Mouse (Mus musculus): ENCODE measurements around the gene Msantd1.

Msantd1 gene

GRCm38 (mm10) chr5:34924519-34924918, 16.7 kb downstream of the Msantd1 start:
- no peak for DNase-seq (ENCODE audit: low read depth, low spot score)

DNA sequence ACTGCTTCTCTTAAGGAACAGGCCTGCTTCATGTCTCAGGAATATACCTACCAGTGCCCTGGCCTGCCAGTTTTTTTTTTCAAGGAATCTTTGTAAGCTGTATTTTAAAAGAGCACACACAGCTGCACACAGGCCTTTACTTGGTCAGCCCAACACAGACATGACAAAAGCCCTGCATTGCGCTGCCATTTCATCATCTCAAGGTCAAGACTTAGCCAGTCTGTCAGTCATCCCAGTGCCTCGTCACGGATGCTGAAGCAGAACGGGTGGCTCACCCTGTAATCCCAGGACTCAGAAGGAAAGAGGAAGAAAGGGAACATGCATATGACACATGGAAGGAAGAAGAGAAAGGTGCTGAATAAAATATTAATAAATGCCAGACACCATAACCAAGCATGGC, 19.8 kb downstream of the Msantd1 start:
- DNase-seq (ENCODE audit: low read depth, low spot score) = no peak

DNA sequence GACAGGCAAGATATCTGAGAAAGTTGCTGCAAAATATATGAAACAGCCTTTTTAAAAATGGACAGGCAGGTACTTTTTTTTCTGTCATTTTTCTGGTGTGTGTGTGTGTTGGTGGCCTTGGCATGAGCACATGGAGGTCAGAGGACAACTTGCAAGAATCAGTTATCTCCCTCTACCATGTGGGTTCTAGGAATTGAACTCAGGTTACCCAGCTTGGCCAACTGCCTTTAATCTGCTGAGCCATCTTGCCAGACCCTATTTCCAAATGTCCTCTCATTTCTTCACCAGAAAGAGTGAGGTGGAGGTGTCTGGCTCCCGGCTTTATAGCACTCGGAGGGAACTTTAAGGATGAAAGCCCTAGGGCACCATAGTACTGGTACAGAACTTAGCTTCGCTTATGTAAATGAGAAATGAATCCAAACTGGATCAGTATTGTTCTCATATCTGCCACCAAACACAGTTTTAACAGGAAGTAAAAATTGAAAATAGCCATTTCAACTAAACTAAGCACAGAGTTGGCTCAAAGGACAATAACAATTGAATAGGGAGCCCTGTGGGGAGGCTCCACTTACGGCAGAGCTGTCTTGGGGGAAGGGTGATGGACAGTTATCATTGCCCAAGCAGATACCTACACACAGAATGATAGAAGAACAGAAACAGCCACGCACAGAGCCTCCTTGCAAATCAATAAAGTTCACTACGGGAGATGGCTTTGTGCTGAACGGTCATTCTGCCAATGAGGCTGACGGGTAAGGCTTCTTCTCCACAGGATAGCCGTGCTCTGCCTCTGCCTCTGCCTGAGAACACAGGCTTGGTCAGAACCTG, 22.6 kb downstream of the Msantd1 start:
- DNase-seq (ENCODE audit: low read depth, low spot score) = no peak

DNA sequence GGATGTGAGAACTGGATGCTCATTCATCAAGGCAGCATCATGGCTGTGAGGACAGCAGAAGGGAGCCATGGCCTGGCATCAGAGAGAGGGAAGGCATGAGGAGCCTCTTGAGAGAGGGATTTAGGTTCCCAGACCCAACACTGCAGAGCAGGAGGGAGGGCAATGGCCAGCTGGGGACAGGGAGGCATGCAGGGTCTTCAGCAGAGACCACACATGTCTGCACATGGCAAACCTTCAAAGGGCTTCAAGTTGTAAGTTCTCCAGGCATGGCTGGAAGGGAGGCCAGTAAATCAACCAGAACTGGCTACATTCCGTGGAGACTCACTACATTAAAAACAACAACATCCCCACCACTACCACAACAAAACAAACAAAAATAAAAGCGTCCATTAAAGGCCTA, 23.3 kb downstream of the Msantd1 start:
- no peak for DNase-seq (ENCODE audit: low read depth, low spot score)

DNA sequence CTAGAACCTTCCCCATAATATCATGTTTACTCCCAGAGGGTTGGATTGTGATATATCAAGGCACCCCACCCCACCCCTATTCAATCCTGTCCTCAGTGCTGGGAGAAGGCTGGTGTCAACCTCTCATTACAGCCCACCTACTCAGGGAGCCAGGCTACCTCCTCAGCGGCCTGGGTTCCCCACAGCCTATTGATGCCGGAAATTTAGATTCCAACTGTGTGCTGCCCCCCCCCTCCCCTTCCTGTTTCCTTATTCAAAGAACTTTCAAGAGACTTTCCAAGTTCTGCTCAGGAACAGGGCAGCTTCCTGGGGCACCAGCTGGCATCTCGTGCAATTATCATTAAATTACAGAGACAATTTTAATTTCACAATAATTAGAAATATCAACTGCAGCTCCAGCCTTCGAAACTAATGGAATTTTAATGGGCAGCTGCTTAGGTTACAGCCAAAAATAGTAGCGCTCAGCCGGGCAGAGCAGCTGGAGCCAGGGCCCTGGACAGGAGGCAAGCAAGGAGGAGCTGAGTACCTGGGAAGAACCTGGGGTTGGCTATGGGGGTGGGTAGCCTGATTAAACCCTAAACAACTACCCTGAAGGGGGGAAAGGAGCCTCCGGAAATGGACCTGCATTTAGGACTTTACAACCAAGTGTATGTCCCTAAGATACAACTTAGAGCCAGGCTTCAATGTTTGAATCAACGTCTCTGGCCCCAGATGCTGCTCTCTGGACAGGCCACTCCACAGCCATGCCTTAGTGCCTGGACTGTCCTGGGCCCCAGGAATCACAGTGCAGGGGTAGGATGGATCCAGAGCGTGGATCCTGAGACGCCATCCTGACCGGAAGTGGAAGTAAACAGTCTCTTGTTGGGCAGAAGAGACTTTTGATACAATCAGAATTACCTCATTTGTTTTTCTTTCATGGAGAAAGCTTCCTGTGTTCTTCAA, 24.0 kb downstream of the Msantd1 start:
- no peak for DNase-seq (ENCODE audit: low read depth, low spot score)

GRCm38 (mm10) chr5:34932458-34932806, 24.6 kb downstream of the Msantd1 start:
- DNase-seq (ENCODE audit: low read depth, low spot score) = no peak

DNA sequence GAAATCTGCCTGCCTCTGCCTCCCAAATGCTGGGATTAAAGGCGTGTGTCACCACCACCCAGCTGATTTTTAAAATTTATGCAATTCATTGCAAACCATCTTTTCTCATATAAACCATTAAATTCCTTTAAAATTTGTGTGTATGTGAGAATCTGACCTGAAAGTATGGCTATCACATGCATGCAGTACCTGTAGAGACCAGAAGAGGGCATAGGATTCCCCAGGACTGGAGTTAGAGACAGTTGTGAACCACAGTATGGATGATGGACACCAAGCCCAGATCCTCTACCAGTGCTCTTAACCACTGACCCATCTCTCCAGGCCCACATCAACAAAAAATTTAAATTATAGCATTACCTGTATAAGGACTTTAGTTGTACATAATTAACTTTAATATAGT, 25.6 kb downstream of the Msantd1 start:
- no peak for DNase-seq (ENCODE audit: low read depth, low spot score)

GRCm38 (mm10) chr5:34941710-34942470, 34.1 kb downstream of the Msantd1 start:
- DNase-seq (ENCODE audit: low read depth, low spot score) = no peak

- no peak for DNase-seq (ENCODE audit: low read depth, low spot score)
Observed at GRCm38 (mm10) chr5:34943428-34943827, 35.6 kb downstream of the Msantd1 start.

- peak; percentile 74 for DNase-seq (ENCODE audit: low read depth, low spot score)
Observed at GRCm38 (mm10) chr5:34948861-34949760, 41.3 kb downstream of the Msantd1 start, which contains the start of gene Rgs12. Gene Rgs12, plus strand, starts transcription at chr5:34949445.

DNA sequence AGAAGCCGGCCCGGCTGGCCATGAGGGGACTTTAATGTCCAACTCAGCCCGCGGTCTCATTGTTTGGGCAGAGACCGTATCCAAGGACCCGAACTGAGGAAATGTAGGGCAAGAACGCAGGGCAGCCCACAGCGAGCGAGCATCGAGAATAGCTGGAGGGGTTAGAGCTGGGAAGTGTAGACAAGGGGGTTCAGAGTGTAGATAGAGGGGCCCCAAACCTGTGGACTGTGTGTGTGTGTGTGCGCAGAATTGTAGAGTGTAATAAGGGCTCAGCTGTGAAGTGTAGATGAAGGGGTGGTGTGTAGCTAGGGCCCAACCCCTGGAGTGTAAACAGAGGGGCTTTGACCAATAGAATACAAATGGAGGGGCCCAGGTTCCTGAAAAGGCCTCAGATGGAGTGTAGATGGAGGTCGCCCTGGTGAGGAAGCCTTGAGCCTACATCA, 42.0 kb downstream of the Msantd1 start:
- DNase-seq (ENCODE audit: low read depth, low spot score) = peak; percentile 20

DNA sequence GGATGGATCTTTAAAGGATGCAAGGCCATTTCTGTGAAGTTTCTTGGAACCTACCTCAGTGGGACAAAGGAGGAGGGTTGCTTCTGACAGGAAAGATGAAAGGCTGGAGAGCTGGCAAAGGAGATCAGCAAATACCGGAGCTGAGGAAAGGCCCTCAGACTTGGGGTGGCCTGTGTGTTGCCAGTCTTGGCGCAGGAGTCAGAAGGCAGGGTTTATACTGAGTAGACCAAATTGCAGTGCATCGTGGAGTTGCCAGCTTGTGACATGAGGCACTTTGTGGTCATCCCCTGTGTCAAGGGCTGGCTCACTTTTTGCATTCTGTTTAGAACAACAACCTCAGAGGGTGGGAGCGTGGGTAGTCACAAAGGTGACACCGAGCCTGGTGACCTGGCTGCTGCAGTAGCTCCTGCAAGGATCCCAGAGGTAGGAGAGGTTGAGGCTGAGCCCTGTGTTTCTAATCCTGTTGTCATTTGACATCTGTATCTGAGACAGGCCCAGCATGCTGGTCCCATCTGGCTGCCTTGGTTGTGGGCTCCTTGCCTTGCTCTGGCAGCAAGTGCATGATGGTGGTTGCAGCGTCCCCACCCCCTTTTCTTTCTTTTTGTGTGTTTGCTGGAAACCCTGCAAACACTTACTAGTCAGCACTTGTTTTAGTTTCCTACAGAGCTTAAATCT, 42.8 kb downstream of the Msantd1 start:
- DNase-seq (ENCODE audit: low read depth, low spot score) = no peak

DNA sequence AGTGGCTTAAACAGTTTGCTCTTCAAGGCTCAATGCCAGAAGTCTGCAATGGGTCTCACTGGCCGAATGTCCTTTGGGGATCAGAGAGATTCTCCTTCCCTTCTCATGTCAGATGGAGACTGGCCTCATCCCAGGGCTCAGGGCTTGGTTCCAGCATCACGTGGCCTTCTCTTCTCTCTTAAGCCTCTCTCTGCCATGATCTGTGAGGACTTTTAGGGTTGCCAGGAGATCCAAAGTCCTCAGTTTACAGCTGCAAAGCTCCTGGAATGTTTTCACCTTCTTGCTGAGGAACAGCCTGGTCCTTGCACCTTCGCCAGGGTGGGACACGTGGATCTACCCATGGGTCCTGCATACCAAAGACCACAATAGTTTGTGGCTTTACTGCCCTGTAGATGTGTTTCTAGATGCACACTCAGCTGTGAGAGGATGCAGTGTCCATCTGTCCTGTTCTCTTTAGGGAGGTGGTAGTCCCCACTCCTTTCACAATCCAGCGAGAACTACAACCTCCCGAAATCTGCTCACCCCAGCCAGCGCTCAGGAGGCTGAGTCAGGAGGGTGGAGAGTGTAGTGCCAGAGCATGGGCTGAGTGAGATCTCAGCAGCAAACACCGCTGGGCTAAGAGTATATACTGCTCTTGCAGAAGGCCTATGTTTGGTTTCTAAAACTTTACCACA, 43.5 kb downstream of the Msantd1 start:
- no peak for DNase-seq (ENCODE audit: low read depth, low spot score)

DNA sequence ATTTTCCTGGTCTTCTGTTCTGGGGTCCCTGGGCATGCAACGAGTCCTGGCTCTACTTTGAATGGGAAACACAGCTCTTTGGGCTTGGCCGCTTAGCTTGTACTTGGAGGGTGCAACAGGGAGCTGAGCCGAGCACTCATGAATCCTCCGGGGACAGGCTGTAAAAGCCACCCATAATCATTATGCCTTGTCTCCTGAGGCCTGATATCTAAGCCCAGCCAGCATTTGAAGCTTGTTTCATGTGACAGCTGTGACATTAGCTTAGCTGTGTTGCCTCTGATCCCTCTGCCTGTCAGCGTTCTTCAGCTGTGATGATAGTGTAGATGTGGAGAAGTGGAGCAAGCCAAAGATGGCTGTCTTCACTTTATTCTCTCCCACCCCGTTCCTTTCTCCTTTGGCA, 46.7 kb downstream of the Msantd1 start:
- DNase-seq (ENCODE audit: low read depth, low spot score) = no peak

GRCm38 (mm10) chr5:34955630-34956029, 47.8 kb downstream of the Msantd1 start:
- DNase-seq (ENCODE audit: low read depth, low spot score) = no peak

DNA sequence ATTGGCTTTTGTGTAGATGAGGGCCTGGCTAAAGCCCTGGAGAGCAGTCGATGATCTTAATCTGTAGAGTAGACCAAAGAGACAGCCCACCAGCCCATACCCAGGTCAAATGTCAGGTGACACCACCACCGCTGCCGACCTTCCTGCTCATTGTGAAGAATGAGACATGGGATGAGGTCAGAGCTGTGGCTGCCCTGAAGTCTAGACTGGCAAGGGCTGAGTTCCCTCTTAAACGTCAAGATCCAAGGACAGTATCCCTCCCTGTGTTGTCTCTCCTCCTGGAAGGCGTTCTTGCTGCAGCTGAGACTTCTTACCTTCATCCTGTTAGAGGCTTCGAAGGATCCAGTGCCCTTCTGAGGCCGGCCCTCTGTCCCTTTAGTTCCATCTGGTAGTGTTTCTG, 48.3 kb downstream of the Msantd1 start:
- DNase-seq (ENCODE audit: low read depth, low spot score) = no peak

- no peak for DNase-seq (ENCODE audit: low read depth, low spot score)
Observed at GRCm38 (mm10) chr5:34957015-34957414, 49.2 kb downstream of the Msantd1 start.

DNA sequence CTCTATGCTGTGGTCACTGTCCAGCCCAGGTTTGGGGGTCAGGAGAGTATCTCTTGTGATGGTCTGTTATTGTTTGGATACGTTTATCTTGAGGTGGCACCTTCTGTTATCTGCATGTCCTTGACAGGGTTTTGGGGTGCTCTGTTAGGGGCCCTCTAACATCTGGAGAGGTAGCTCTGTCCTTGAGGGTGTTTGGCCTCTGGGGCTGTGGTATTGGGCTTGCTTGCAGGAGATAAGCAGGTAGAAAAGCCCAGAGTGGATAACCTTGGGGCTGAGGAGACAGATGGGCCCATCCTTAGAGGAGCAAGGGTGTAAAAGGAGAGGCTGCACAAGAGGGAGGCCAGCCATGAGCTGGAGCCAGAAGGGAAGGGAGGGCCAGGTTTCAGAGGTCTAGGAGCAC, 52.2 kb downstream of the Msantd1 start:
- peak; percentile 24 for DNase-seq (ENCODE audit: low read depth, low spot score)

DNA sequence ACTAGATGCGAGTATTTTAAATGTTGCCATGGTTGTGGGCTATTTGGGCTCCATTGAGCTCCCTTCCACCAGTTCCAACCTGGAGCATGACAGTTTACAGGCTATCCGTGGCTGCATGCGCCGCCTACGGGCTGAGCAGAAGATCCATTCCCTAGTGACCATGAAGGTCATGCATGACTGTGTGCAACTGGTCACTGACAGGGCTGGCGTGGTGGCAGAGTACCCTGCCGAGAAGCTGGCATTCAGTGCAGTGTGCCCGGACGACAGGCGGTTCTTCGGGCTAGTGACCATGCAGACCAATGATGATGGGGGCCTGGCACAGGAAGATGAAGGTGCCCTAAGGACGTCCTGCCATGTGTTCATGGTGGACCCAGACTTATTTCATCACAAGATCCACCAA, 57.7 kb downstream of the Msantd1 start:
- DNase-seq (ENCODE audit: low read depth, low spot score) = no peak

DNA sequence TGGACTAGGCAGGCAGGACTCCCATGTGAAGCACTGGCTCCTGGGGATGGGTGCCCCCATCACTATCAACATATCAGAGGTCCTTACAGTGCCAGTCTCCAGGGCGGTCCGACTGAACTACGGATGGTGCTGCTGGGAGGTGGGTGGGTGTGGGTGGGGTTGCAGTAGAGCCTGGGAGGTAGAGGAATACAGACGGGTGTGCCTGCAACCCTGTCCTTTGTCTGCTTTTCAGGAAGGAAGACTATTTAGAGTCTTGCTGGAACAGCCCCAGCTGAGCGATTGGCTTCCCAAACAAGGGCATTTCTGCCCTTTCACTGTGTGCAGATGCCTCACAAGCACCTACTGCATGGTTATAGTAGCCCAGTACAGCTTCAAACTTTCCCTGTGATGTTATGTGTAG, 60.6 kb downstream of the Msantd1 start:
- DNase-seq (ENCODE audit: low read depth, low spot score) = no peak

Measured in embryo, embryonic 11.5 days (tissue).